Mouse (Mus musculus) C2C12 (cell line): ENCODE measurements around the gene Zfyve16.

Source experiments
- CTCF ChIP-seq: IDR thresholded peaks from one replicate; pipeline ENCODE4 v1.5.1; 2011; ENCODE audit not compliant: control insufficient read depth, insufficient read depth, insufficient read length
- MYOG ChIP-seq: IDR thresholded peaks from one replicate; pipeline ENCODE4 v1.6.1; 2011; ENCODE audit not compliant: control insufficient read depth, insufficient read length; ENCODE audit errors: extremely low read depth
- USF1 ChIP-seq: IDR thresholded peaks from one replicate; pipeline ENCODE4 v1.6.1; 2011; ENCODE audit warnings: low read depth, mild to moderate bottlenecking, control low read depth, moderate library complexity

GRCm38 (mm10) chr13:92532216-92532615, 1.5 kb upstream of the Zfyve16 start:
- TF ChIP-seq MYOG (no peak), USF1 (no peak), CTCF (no peak)
